Mouse (Mus musculus) heart, embryonic 14.5 days (tissue): Measurements from ENCODE around the gene Dgkq. TPM values are rescaled to one million over a fixed set of nuclear protein-coding genes. Genes with fewer than 3 reads are reported as not detected.
"Not testable (repeated sequence)": the region's sequence is repeated elsewhere in the genome, so short reads cannot be mapped to it uniquely, and the experiment has no call there.

ENCODE experiments used
- ATAC-seq: fragments of 200-750 bp; cut with Nextera tagmentation; 2 replicates; pipeline ENCODE4 v1.8.0; 2017; ENCODE audit warnings: low read depth, moderate TSS enrichment; ENCODE audit not compliant: insufficient number of reproducible peaks, insufficient read depth, low FRiP score
- H3K27ac ChIP-seq, 2 experiments: fragments of 200-500 bp in 1 of 2; fragments of 300-500 bp in 1 of 2; sonication (generic) in 1 of 2; replicated peaks in 1 of 2; 2 replicates each; pipeline ENCODE4 v1.5.1; 2012 to 2014; ENCODE audit warnings: low read depth in 2 of 2, low read length in 2 of 2, control low read depth in 1 of 2, mild to moderate bottlenecking in 1 of 2, mixed read lengths in 1 of 2; ENCODE audit not compliant: control insufficient read depth in 1 of 2, insufficient read depth in 1 of 2
- H3K27me3 ChIP-seq: fragments of 300-500 bp; sonication (generic); 2 replicates; pipeline ENCODE4 v1.6.1; 2014; ENCODE audit warnings: mild to moderate bottlenecking, low read length, control low read depth; ENCODE audit not compliant: control insufficient read depth, insufficient read depth
- H3K36me3 ChIP-seq: fragments of 300-500 bp; sonication (generic); 2 replicates; pipeline ENCODE4 v1.6.1; 2014; ENCODE audit warnings: mild to moderate bottlenecking, control low read depth, low read length, mixed read lengths; ENCODE audit not compliant: control insufficient read depth, insufficient read depth
- H3K4me1 ChIP-seq, 2 experiments: fragments of 200-500 bp in 1 of 2; fragments of 300-500 bp in 1 of 2; sonication (generic) in 1 of 2; 2 replicates each; pipeline ENCODE4 v1.6.1; 2012 to 2014; ENCODE audit warnings: low read length in 2 of 2, control low read depth in 1 of 2, mixed read lengths in 1 of 2; ENCODE audit not compliant: control insufficient read depth in 2 of 2, insufficient read depth in 2 of 2
- H3K4me2 ChIP-seq: fragments of 300-500 bp; sonication (generic); 2 replicates; pipeline ENCODE4 v1.6.1; 2014; ENCODE audit warnings: mild to moderate bottlenecking, low read length
- H3K4me3 ChIP-seq, 2 experiments: fragments of 200-500 bp in 1 of 2; fragments of 300-500 bp in 1 of 2; sonication (generic) in 1 of 2; 2 replicates each; pipeline ENCODE4 v1.5.1; 2012 to 2014; ENCODE audit warnings: low read length in 2 of 2, mild to moderate bottlenecking in 2 of 2, control low read depth in 1 of 2, low read depth in 1 of 2, moderate library complexity in 1 of 2; ENCODE audit not compliant: control insufficient read depth in 1 of 2, insufficient read depth in 1 of 2
- H3K9ac ChIP-seq: fragments of 300-500 bp; sonication (generic); 2 replicates; pipeline ENCODE4 v1.6.1; 2014; ENCODE audit warnings: mild to moderate bottlenecking, low read length
- H3K9me3 ChIP-seq: fragments of 300-500 bp; sonication (generic); 2 replicates; pipeline ENCODE4 v1.6.1; 2016; ENCODE audit warnings: low read length, control low read depth; ENCODE audit not compliant: control insufficient read depth
- WGBS: fragments of 180-500 bp; shearing (Covaris S2); extraction: QIAGEN DNeasy Blood & Tissue Kit; methylation state at CpG from one replicate; pipeline ENCODE4 v1.1.7; 2014; 5-methylcytosine and 5-hydroxymethylcytosine counted together
- polyA plus RNA-seq: library from polyadenylated mRNA; unstranded; fragments of >200 nt; fragmentation: Nextera tagmentation; extraction: Ambion mirVana; gene quantifications from 2 replicates; pipeline ENCODE4 v1.2.1, GENCODE M21; 2014

Dgkq gene
- polyA plus RNA-seq, 1 experiment from 2014 or later = 6.6 TPM

- Histone ChIP-seq H3K4me2 (no peak overlapping the region), H3K9ac (no peak overlapping the region), H3K4me3 (no peak overlapping the region), H3K27ac (no peak overlapping the region), H3K27me3 (no peaks in the 10 kb centered on the region), H3K36me3 (peaks cover 91% of the 10 kb centered on the region), H3K4me1 (peaks cover 0 to 4% of the 10 kb centered on the region in 2 experiments; a peak in 2 of 4 replicates), H3K9me3 (no peaks in the 10 kb centered on the region)
- ATAC-seq = no peak
- WGBS = 80% methylated on average over 3 of the region's 3 CpGs
These were observed 23.2 kb downstream of the Dgkq start for GRCm38 (mm10) chr5:108646343-108646660.

GRCm38 (mm10) chr5:108645651-108646342, 23.7 kb downstream of the Dgkq start:
- H3K27ac ChIP-seq = no peak overlapping the region
- peaks cover 86% of the 10 kb centered on the region for H3K36me3 ChIP-seq
- no peak for ATAC-seq
- peaks cover 0 to 4% of the 10 kb centered on the region in 2 experiments; a peak in 2 of 4 replicates for H3K4me1 ChIP-seq
- no peak overlapping the region for H3K4me2 ChIP-seq
- WGBS = 90% methylated on average over 9 of the region's 9 CpGs
- no peaks in the 10 kb centered on the region for H3K9me3 ChIP-seq
- no peak overlapping the region for H3K9ac ChIP-seq
- no peak overlapping the region for H3K4me3 ChIP-seq
- no peaks in the 10 kb centered on the region for H3K27me3 ChIP-seq

- Histone ChIP-seq H3K27ac (no peak overlapping the region), H3K36me3 (peaks cover 74% of the 10 kb centered on the region), H3K9me3 (no peaks in the 10 kb centered on the region), H3K9ac (no peak overlapping the region), H3K4me1 (peaks cover 0 to 4% of the 10 kb centered on the region in 2 experiments; a peak in 2 of 4 replicates), H3K4me2 (no peak overlapping the region), H3K27me3 (no peaks in the 10 kb centered on the region), H3K4me3 (no peak overlapping the region)
- no peak for ATAC-seq
- whole genome bisulfite sequencing = 28% methylated on average over 2 of the region's 2 CpGs
These were observed 25.8 kb downstream of the Dgkq start for GRCm38 (mm10) chr5:108643674-108644073.

- no peak for ATAC-seq
- no peaks in the 10 kb centered on the region for H3K9me3 ChIP-seq
These were observed 33.3 kb downstream of the Dgkq start for GRCm38 (mm10) chr5:108636172-108636571.

GRCm38 (mm10) chr5:108634088-108634487, 35.4 kb downstream of the Dgkq start:
- H3K9ac ChIP-seq, ATAC-seq, H3K4me3 ChIP-seq, H3K36me3 ChIP-seq, H3K27ac ChIP-seq, H3K4me1 ChIP-seq, H3K4me2 ChIP-seq, H3K27me3 ChIP-seq, H3K9me3 ChIP-seq: not testable (repeated sequence)
- 88% methylated on average over 2 of the region's 3 CpGs for WGBS

More at GRCm38 (mm10) chr5:108636172-108636571, 33.3 kb downstream of the Dgkq start:
- no peaks in the 10 kb centered on the region for H3K4me1 ChIP-seq
- 63% methylated on average over 4 of the region's 4 CpGs for WGBS
- H3K9ac ChIP-seq = no peak overlapping the region
- no peak overlapping the region for H3K4me2 ChIP-seq
- no peaks in the 10 kb centered on the region for H3K27me3 ChIP-seq
- H3K27ac ChIP-seq = no peak overlapping the region
- H3K36me3 ChIP-seq = peaks cover 12% of the 10 kb centered on the region; the same call in 1 of the 2 replicates
- no peak overlapping the region for H3K4me3 ChIP-seq

- H3K4me3 ChIP-seq = no peak overlapping the region
- H3K27ac ChIP-seq = no peak overlapping the region
- H3K27me3 ChIP-seq = no peaks in the 10 kb centered on the region
- no peak overlapping the region for H3K9ac ChIP-seq
- WGBS = 84% methylated on average over 4 of the region's 4 CpGs
- H3K4me1 ChIP-seq = peaks cover under 1 to 8% of the 10 kb centered on the region in 2 experiments; a peak in 3 of 4 replicates
- no peaks in the 10 kb centered on the region for H3K9me3 ChIP-seq
- peaks cover 5% of the 10 kb centered on the region; the same call in 1 of the 2 replicates for H3K36me3 ChIP-seq
- no peak overlapping the region for H3K4me2 ChIP-seq
- no peak for ATAC-seq
These were observed 35.8 kb downstream of the Dgkq start for GRCm38 (mm10) chr5:108633676-108634075.

GRCm38 (mm10) chr5:108629634-108630483, 39.6 kb downstream of the Dgkq start, which contains the start of the genes Gak and Tmem175:
Gene Gak (minus strand): TSS chr5:108629755.
Gene Tmem175 (plus strand): TSS chr5:108629770.
- no peaks in the 10 kb centered on the region for H3K9me3 ChIP-seq
- ATAC-seq = peak; percentile 94
- peak within 1 kb of the TSS; percentile 96 for H3K9ac ChIP-seq
- H3K4me3 ChIP-seq = peak within 1 kb of the TSS; percentile 72 to 93
- peak within 1 kb of the TSS; percentile 95 for H3K4me2 ChIP-seq
- H3K4me1 ChIP-seq = peaks cover 4 to 17% of the 10 kb centered on the region in 2 experiments; a peak in 3 of 4 replicates
- H3K36me3 ChIP-seq = 0 out of 2 replicates have a peak, but pooled peaks cover 2% of the 10 kb centered on the region
- peak within 1 kb of the TSS; percentile 68 to 89 for H3K27ac ChIP-seq
- under 1% methylated on average over 58 of the region's 58 CpGs for WGBS
- no peaks in the 10 kb centered on the region for H3K27me3 ChIP-seq
